Mouse (Mus musculus) cerebellum, adult 18-20 months (tissue): Measurements from ENCODE around the gene Fndc8.

ENCODE experiments used
- DNase-seq, 2 experiments: peaks; one replicate each; pipeline ENCODE4 v3.0.0; 2021

The Fndc8 gene

DNA sequence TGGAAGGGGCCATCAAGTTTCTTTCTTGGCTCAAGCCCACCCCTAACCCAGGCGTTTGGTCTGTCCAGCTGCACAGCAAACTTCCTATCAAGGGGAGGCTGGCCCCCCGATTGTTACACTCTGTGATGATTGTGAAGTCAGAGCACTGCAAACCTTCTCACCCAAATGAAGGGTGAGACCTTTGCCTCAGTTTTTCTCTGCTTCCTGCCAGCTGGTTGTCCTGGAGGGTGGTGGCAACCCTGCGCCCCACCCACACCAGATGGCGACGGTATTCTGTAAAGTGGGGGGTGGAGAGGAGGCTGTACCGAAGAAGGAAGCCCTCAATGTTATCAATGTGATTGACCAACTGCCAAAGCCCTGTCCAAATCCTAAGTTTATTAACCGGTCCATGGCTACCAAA, at the start of gene Fndc8:
Gene Fndc8 (plus strand): TSS at position 189 of the 400 bp plus-strand sequence.
- no peak for DNase-seq

DNA sequence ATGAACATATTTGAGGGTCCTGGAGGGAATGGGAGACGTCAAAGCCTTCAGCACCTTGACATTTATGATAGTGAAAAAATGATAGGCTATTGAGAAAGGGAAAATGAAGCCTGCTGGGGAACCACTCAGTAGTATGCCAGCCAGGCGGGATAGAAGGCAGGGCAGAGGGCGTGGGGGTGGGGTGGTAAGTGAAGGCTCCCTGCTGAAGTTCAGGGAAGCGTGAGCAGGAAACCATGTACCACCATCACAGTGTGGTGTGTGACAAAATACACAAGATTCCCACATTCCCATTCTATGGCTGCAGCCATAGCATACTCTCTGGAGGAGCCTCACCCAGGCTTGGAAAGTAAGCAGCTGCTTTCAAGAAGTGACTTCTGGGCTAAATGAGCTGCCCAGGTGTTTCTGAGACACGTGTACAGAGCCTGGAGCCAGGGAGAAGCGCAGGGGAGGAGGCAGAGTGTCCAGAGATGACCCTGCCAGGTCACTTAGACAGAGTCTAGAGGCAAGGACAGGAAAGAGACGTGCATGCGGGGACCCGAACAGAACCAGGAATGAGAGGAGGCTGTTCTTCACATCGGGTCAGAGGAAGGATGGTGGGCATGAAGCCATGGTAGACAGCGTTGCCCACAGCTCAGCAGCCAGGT, 47.0 kb upstream of the Fndc8 start:
- no peak for DNase-seq

DNA sequence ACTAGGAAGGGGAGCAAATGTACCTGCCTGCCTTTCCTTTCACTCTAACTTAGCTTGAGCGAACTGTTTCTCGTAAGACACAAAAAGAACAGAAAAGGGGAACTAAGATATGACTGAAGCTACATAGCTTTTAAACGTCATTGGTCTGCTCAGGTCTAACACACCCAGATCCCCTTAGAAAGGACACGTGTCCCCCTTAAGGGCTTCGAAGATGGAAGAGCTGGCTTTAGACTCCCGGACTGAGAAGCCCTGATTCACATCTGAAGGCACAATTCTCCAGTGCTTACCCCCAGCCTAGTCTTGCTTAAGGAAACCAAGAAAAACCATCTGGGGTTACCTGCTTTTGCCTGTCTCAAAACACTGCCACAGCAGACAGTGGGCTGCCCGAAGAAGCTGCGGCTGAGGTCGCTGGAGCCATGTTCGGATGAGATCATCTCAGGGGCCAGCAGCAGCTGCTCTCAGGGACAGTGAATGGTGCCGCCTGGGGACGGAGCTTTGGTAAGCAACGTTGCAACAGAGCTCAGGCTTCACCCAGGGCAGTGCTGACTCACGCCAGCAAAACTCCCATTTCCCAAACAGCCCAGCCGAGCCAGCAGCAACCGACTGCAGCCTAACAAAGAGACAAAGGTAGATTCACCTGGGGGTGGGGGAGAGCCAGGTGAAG, 46.4 kb upstream of the Fndc8 start:
- DNase-seq: peak; percentile 33 to 46

DNA sequence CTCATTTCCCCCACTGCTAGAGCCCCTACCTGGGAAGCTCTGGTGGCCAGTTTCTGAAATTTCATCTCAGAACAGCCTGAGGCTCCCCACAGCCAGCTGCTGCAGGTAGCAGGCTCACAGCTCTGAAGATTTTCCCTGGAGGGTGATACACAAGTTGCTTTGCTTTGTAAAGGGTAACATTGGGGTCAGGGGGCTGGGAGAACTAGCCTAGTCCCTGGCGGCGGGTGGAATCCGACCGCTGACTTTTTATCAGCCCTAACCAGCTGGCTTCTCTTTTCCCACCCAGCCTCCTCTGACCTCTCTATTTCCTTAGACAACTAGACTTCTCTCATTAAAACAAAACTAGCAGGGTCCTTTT, 45.9 kb upstream of the Fndc8 start:
- no peak for DNase-seq

DNA sequence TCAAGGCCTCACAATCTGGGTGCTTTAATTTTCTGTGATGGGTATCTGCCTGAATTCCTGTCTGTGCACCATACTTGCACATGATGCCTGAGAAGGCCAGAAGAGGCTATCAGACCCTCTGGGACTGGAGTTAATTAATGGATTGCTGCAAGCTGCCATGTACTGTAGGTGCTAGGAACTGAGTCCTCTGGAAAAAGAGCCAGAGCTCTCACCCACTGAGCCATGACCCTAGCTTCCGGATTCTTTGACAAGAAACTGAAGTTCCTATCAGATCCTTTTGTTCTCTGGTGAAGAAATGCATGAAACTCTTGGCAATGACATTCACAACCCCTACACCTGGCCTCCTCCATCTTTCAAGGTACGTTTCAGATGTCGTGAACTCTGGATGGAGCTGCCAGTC, 45.0 kb upstream of the Fndc8 start:
- no peak for DNase-seq

DNA sequence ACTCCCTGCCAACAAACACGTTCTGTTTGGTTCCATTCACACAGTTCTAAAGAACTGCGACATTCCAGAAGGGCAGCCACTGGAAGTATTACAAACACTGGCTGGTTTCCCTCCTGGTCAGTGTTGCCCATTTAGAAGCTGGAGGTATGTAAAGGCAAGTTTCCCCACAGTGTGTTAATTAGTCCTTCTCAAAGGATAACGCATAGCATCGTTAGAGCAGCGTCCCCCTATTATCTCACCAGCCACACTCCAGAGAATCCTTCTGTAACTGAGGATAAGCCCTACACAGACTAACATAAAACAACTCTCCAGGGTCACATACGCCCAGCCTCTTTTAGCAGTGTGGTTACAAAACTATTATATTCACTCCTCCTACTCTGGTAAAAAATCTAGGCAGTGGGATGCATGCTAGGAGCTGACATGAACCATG, 44.3 kb upstream of the Fndc8 start:
- no peak for DNase-seq

DNA sequence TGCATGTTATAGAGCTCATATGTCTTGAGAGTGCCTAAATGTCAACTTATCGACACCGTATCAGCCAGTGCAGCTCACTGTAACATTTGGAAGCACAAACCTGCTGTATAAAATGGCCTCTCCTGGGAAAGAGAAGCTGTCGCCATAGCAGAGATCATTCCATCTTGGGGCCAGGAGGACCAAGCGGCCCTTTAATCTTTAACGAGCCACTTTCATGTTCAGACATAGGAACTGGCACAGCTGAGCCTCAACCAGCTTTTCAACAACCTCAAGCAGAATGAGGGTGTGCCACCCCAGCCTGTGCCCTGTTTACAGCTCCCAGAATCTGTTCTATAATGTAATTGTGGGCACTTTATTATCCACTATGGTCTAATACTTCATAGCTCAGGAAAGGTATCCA, 41.7 kb upstream of the Fndc8 start:
- no peak for DNase-seq

DNA sequence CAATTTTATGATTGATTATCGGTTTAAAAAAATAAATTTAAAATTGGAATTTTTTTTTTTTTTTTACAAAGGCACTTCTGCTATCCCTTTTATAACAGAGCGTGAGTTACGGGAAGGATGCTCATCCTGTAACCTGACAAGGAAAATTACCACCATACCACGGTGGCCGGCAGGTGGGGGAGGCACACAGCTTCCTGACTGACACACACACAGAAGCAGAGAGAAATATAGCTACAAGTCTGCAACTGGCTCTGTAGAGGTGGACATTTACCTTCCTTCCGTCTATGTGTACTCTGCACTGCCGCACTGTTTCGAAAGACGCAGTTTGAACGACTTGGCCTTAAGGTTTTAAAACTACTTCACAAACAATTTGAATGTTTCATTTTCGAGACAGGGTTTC, 39.8 kb upstream of the Fndc8 start:
- no peak for DNase-seq

DNA sequence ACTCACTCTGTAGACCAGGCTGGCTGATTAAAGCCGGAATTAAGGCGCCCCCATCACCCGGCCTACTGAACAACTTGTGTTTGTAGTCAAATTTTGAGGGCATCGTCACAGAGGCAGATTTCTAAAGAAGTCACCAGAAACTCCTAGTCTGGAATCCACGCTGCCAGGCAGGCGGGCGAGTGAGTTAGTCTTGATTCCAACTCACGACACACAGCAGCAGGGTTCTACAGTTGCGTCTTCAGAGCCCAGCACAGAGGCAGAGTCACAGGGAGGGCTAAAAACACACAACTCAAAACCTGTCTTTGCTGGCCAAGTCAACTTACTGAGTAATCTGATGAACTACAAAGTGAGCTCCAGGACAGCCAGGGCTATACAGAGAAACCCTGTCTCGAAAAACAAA, 39.4 kb upstream of the Fndc8 start:
- DNase-seq: no peak

DNA sequence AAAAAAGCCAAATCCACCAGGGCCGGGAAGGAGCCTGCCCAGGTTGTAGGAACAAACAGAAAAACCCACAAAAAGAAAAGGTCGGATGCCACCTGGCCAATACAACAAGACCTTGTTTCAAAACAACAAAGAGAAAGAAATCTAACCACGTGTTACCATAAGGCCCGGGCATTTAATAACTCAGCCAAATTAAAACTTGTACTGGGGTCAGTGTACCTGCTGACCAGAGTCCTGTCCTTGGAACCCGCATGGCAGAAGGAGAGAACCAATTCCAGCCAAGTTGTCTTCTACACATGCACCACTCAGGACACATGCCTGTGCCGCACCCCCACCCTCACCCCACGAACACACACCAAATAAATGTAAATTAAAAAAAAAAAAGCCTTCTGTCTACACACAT, 39.0 kb upstream of the Fndc8 start:
- no peak for DNase-seq

DNA sequence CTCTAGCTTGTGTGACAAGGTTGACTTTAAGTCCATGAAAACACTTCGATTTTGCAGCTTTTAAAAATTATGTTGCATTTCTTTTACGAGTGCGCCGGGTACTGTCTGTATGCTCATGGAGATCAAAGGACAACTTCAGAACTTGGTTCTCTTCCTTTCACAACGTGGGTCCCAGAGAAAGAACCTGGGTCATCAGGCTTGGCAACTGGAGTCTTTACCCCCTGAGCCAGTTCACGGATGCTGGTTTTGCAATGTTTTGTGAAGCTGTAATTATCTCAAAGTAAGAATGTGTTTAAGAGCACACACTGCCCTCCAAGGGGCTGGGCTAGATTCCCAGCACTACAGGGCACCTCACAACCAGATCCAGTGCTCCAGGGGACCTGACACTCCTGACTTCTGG, 37.8 kb upstream of the Fndc8 start:
- no peak for DNase-seq

DNA sequence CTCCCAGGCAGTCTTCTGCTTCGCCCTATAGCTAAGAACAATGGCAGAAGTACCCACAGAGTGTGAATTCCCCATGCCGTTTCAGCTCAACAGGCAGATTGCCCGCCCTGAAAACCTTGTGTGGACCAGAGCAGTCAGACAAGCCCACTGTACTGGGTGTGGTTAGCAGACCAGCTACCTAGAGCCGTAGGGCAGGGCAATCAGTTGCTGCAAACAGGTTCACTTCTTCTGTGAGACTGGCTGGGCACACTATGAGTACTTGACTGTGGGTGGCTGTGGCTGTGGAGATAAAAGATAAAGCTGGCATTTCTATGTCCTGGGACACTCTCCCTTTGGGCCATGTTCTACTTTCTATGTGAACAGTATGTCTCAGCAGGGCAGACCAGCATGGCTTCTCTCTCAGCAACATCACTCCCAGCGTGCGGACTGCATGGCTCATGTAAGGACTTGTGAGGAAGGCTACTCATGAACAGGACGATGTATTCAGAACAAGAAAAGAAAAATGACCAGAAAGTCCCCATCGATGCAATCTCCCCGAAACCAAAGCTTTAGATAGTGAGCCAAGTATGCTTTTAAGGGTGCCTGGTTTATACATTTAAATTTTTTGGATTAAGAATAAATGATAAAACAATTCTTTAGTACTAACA, 36.5 kb upstream of the Fndc8 start:
- no peak for DNase-seq

DNA sequence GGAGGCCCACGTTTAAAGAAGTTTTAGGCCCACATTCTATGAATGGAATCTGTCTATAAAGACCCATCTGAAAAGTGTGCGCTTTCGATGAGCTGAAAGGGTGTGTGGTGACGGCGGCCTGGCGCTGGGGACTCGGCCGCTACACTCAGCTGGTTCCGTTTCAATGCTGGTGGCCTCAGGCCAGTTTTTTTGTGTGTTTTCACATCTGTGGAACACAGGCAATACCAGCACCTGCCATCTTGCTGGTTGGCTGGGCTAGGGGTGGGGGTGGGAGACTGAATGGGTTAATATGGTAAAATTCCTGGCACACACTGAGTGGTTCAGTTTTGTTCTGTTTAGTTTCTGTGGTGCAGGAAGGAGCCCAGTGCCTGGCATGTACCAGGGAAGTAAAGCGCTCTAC, 35.9 kb upstream of the Fndc8 start:
- DNase-seq: no peak

DNA sequence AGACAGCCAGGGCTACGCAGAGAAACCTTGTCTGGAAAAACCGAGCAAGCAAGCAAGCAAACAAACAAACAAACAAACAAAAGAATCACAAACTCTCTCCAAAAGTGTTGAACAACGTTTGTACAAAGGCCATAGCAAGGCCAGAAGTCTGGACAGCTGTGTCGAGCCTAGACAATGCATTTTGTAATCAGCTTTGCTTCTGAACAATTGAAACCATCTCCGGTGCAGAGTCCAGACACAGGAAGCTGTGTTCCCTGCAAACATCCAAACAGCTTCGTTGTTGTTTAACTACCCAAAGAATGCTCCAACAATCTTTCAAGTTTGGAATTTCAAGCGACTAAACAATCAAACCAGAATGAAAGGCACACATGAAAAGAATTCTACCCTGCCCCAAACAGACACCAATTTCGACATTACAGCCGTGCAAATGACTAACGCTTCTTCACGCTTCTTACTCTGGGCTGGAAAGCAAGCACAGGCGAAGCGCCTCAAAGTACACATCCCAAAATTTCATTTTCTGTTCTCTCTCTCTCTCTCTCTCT, 34.5 kb upstream of the Fndc8 start:
- no peak for DNase-seq

DNA sequence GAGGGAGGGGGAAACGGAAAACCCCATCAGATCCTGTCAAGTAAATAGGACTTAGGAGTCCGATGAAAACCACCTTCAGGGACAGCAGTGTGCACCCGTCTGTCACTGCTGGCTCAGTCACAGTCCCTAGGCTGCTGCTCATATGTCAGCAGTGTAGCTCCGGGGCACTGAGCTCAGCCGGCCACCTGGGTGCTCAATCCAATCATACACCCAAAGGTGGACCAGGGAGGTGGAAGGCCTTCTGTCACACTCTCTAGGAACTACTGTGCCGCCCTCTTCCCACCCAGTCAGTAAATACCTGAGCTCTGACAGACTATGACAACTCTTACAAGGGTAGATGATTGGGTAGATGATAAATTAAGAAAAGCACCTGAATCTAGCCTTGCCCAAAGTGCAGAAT, 31.2 kb upstream of the Fndc8 start:
- no peak for DNase-seq

DNA sequence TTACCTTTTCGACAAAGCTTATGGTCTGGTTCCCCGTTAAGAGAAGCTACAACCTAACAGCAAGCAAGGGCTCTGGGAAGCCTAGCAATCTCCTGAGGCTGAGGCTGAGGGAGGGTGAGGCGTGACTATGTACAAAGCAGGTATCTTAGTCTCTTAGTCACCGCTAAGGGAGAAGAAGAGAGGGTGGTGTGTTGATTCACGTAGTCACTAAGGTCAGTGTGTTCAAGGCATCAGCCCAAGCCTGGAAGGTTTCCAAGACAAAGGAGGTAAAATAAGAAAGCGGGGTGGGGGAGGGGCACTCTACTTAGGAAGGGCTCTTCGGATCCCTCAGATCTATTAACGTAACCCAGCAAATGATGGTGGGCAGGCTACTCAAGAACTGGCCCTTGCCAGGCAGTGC, 30.4 kb upstream of the Fndc8 start:
- no peak for DNase-seq

DNA sequence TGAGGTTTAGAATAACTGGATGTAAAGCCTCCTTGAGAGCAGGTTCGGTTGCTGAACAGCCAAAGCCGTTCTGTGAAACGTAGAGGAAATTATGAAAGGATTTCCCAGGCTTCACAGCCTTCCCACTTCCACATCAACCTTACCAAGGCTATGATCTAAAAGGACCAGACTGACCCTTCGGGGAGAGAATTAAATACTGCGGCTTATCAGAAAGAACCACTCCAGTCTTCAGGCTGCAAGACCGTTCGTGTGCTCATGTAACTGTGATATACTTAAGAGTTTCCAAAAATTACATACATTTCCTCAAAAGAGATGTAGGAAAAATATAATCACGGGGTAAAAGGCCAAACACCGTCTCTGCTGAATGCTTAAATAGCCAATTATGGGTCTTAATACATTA, 29.3 kb upstream of the Fndc8 start:
- DNase-seq: no peak

DNA sequence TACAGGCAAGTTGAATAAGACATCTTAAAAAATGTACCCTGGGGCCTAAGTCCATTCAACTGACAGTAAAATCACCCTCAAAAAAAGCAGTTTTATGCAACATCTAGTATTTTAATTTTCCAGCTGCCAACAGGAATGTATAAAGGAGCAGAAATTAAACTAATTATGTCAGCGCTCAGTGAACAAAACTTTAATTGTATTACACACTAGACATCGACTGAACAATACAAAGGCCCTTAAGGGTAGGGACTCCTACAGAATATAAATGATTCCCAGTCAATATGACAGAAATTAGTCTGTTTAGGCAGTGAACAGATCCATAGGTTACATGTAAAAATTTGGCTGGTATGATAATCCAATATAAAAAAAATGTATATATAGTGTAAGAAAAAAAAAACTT, 28.9 kb upstream of the Fndc8 start:
- no peak for DNase-seq

DNA sequence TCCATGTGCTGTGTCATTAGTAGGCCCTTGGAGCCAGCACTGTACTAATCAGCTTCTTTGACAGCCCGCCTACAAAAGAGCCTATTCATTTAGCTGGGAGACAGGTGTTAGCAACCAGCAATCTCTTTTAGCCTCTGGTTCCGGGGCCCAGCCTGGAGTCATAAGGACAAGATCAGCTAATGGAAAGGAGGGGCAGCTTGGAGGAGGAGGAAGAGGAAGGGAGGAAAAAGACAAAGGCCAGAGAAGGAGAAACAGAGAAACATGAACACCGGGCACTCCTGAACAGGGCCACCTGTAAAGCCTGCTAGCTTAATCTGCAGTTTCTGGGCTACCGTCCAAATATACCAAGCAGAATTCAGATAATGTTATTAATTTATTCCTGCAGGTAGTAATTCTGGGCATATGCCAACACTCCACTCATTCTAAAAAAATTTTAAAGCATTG, 28.4 kb upstream of the Fndc8 start:
- no peak for DNase-seq

DNA sequence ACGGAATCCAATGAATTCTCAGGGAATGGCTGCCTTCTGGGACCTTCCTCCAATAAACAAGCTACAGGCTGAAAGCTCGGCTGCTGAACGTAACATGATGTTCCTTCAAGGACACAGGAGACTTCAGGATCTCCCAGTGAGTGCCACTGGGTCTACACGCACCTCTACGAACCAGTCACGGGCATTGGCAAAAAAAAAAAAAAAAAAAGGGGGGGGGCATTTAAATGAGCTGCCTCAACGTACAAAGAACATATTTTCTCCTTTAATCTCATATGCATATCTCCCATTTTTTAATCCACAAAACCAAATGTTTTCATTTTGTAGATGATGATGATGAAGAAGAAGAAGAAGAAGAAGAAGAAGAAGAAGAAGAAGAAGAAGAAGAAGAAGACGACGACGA, 26.0 kb upstream of the Fndc8 start:
- no peak for DNase-seq

DNA sequence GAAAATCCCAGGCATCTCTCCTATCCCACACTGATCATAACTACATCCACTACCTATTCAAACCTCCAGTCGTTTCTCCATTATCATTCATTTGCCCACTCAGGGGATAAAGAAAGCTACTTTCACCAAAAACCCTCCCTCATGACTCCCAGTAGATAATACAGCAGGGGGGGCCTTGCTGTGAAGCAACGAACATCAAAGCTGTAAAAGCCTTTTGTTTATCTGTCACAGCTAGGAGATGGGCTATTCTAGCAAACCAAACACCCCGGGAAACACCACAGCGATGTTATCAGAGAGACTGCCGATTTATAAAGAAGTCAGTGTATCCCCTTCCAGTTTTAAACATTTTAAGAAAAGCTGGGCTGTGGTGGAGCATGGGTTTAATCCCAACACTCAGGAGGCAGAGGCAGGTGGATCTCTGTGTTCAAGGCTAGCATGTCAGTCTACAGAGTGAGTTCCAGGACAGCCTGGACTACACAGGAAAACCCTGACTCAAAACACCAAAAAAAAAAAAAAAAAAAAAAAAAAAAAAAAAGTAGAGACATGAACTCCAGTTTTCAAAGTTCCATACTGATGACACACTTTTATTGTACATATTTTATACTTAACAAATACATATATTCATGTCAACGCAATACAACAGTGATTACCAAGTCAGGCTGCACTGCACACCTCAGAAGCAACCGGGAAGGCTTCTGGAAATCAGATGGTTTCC, 24.9 kb upstream of the Fndc8 start:
- no peak for DNase-seq

DNA sequence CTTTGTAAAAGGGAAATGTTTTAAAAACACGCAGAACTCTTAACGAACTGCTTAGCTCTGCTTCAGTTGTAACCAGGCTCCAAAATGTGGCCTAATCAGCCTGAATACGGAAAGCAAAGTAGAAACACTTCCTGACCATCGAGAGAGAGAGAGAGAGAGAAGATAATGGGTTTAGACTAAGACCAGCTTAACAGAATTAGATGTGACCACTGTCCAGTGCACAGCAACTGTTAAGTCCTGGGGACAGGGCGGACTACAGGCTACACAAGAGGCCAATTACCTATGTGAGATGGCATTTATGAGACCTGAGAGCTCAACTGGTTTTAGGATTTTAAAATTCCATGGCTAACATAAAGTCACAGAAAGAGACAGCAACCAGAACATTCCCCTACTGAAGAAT, 24.0 kb upstream of the Fndc8 start:
- DNase-seq: no peak

DNA sequence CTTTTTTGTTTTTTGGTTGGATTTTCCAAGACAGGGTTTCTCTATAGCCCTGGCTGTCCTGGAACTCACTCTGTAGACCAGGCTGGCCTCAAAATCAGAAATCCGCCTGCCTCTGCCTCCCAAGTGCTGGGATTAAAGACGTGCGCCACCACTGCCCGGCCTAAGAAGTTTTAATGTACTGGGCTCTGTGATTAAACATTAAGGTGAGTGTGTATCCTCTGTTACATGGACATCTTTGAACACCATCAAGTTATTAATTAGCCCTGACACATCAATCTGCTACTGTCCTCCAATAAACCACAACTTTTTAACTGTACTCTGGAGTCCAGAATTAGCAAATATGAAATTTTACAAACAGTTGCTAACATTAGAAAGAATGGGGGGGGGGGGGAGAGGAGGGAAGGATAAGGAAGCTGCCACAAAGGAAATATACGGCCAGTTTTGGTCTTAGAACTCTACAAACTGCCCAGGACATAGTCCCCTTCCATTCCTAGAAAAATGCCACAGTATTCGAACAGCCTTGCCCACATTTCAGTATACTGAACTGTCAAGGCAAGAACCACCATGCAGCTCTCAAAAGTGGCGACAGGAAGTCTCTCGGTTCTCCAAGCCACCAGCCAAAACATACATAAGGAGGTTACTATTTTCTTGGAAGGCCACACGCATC, 22.3 kb upstream of the Fndc8 start:
- peak in 1 of 2 experiments; percentile 16 for DNase-seq
